Mouse (Mus musculus) cerebellum, adult 8-10 months (tissue): Measurements from ENCODE around the gene Tex52.

Experiments used
- DNase-seq: peaks from one replicate; pipeline ENCODE4 v3.0.0; 2022

The Tex52 gene

DNA sequence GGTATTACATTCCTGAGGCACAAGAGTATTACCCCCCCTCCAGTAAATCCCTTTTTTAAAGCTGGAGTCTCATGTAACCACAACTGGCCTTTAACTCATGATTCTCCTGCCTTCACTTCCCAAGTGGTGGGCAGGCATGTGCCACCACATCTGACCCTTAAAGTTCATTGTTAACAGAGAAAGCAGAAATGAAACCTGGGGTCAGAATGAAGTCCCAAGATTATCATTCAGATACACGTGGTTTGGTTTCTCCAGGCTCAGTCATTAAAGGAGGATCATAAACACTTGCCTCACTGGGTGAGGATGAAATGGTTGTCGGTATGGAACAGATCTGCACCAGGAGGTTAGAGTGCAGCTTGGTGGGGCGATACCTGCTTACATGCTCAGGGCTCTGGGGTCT lies 6.0 kb downstream of the Tex52 start:
- no peak for DNase-seq

DNA sequence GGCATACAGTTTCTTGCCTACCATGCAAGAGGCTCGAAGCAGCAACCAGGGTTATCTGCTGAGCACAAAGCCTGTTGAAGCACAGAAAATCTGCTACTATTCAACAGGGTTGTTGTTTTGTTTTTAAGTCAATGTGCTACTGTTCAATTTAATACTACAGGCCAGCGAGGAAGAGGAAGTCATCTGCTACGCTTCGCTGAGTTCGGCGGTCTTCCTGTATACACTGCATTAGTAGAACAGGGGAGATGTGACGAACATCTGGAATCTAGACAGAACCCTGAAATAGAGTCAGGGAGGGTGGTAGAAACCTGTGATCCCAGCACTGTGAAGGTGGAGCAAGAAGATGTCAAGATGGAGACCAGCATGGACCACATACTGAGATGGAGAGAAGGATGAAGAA lies 8.5 kb downstream of the Tex52 start:
- no peak for DNase-seq

DNA sequence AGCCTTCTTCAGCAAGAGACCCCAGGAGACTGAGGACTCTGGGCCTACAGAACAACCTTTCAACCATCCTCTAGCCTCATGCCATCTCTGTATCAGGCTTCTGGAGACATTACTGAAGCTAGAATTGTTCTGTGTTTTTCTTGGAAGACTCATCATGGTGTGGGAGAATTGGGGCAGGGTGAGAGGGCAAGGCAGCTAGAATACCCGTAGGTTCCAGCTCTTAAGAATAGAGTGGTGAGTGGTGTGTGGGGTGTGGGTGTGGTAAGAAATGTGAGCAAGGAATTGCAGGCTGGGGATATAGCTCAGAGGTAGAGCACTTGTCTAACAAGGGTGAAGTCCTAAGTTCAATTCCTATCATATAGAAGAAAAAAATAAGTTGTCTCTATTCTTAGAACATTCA lies 9.8 kb downstream of the Tex52 start:
- DNase-seq, result no peak

DNA sequence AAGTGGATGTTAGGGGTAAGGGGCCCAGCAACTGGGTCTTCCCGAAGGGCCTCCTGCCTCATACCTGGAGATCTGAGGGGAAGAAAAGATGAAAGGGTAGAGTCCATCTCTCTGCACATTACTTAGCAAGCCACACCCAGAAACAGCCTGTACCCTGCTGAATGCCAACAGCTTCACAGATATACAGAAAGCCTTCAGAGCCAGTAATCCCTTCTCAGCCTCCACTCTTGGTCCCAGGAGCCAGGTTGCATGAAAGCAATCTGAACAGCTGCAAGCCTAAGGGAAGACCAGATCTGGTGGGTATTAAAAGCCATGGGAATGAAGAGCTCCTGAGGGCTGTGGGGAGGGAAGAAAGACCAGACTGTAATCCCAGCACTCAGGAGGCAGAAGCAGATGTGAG lies 13.9 kb downstream of the Tex52 start:
- DNase-seq, result no peak

DNA sequence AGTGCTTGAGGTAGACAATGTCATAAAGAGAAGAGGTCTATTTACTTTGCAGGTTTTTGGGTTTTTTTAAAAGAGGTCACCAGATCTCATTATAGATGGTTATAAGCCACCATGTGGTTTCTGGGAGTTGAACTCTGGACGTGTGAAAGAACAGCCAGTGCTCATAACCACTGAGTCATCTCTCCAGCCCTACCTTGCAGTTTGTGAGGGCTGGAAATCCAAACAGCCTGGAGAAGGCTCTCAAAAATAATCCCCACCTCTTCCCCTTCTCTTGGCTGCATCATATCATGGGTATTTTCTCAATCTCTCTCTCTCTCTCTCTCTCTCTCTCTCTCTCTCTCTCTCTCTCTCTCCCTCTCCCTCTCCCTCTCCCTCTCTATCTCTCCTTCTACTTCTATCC lies 15.4 kb downstream of the Tex52 start:
- DNase-seq, result no peak

DNA sequence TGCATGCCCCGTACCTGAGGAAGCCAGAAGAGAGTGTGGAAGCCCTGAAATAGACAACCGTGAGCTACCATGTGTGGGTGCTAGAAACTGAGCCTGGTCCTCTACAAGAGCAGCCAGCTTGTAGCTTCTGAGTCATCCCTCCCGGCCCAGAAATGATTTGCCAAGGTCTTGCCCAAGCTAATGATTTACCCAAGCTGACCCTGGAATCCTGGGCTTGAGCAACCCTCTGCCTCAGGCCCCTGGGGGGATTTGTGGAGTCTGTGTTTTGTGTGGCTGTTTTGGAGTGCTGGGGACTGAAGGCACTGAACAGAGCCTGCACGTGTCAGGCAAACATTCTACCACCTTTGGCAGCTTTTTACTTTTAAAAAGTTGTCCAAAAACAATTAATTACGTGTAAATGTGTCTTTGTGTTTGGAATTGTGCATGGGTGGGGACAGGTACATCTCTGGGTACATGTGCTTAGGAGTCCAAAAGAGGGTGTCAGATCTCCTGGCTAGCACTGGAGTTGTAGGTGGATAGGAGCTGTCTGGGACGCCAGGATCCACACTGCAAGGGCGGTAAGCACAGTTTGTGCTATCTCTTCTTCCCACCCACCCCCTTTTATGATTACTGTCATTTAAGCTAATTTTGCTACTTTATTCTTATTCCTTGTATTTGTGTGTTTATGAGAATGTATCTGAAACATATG lies 22.5 kb downstream of the Tex52 start:
- DNase-seq, result no peak

DNA sequence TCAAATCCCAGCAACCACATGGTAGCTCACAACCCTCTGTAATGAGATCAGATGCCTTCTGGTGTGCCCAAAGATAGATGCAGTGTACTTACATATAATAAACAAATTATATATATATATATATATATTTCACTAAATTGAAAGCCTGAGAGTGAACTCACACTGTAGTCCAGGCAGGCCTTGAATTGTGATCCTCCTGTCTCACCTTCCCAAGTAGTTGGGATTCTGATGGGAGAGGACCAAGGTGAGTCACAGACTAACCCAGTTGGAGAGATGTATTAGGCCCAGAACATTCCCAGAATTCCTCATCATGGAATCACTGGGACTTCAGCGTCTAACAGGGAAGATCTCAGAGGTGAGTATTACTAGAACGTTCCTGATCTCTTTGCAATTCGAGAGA lies 23.7 kb downstream of the Tex52 start, which contains the start of gene Nrip2:
Gene Nrip2, plus strand, starts transcription at position 301 of the 400 bp plus-strand sequence.
- DNase-seq, result no peak

DNA sequence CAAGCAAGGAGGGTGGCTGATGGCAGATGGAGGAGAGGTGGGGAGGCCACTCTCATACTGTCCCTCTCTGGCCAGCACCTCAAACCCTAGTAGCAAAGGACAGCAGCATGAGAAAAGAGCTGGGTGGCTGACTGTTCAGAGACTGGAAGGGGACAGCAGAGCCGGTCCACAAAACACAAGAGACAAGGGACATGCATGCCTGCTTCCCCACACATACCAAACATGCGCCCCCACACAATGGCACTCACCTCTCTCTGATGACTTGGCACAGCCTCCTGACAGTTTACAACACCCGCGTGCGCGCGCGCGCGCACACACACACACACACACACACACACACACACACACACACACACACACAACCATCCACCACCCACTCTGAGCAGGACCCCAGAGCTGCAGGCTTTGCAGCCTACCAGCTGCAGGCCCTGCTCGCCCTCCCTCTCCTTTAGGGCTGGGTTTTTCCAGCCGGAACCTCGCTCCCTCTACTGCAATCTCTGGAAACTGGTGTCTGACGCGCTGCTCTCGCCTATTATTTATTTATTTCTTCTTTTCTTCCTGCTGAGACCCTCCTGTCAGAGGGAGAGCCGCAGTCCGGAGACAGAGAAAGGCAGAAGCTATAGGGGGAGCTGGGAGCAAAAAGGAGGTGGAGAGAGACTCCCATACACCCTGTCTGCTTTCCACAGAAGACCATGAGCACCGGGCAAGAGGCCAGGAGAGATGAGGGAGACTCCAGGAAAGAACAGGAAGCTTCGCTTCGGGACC lies 24.3 kb downstream of the Tex52 start:
- peak; percentile 68 for DNase-seq

DNA sequence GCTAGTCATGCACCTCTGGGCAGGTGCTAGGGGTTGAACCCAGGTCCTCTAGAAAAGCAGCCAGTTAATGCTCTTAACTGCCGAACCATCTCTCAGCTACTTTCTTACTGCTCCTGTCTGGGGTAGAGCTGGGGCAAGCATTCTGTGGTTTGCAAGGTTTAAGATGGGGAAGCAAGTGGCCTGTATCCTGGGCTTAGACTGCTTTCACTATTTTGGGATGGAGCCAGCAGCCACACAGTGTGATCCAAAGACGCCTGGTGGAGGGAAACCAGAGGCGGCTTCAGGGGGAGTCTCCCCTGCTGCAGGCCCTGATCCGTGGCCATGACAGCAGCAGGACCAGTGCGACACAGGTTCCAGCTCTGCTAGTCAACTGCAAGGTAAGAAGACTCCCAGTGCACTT lies 29.5 kb downstream of the Tex52 start:
- DNase-seq, result no peak

DNA sequence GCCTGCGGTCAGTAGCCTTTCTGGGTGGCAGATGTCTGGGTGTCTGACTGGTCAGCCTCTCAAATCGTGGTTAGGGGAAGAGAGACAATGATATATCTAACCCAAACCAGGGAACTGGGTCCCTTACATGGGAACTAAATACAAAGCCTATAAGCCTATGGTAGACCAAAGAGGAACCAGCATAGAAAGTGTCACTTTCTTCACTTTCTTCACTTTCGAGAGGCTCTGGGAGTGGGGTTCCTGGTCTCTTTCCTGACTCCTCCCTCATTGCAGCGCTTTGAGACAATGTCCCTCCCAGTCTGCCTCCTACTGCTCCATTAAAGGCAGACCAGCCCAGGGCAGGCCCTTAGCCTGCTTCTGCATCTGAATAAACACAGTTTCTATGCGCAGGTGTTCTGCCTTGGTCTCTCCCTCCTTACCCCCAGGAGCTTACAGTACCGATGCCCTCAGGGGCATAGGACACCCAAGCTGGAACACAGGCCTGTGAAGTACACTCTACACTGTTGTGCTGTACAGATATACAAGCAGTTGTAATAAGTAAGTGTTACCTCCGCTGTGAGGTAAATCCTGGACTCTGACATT lies 33.4 kb downstream of the Tex52 start:
- DNase-seq, result no peak

DNA sequence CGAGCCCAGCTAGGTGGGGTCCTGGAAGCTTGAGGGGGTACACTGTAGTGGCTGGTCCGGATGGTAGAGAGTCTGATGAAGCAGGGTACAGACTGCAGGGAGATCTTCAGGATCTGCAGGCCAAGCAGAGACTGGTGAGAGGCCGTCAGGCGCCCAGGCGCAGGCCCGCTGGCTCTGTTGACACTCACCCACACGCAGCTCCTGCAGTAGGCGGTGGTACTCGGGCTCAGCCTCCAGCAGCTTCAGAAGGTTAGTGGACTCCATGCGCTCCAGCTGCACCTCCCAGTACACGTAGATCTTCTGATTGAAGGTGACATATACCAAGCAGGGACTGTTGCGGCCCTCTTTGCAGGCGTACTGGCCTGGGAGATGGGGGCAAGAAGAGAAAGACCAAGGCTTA lies 35.0 kb downstream of the Tex52 start:
- no peak for DNase-seq

DNA sequence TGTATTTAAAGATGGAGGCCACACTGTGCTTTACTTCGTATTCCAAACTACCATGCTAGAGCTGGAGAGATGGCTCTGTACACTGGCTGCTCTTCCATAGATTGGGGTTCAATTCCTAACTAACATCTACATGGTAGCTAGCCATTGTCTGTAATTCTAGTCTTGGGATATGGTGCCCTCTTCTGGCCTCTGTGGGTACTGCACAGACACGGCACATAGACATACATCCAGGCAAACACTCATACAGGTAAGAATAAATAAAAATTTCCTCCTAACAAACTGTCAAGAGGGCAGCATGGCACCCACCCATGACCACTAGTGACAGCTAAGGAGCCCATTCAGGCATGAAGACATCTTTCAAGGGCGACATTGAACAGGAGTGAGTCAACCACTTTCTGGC lies 35.9 kb downstream of the Tex52 start:
- peak; percentile 85 for DNase-seq

DNA sequence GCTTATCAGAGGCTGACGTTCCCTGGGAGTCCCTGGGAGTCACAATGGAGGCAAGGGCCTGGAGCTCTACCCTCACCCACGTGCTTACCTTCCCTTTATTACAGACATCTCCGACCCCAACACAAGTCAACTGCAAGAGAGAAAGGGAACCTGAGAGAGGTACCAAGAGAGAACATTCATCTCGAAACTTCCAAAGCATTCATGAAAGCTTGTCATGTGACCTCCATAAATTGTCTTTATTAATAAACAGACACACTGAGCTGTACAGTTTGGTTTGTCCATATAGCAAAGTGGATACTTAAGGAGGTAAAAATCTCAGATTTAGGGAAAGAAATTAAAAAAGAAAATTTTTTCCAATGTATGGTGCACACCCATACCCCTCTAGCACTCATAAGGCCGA lies 40.9 kb downstream of the Tex52 start:
- DNase-seq, result no peak

DNA sequence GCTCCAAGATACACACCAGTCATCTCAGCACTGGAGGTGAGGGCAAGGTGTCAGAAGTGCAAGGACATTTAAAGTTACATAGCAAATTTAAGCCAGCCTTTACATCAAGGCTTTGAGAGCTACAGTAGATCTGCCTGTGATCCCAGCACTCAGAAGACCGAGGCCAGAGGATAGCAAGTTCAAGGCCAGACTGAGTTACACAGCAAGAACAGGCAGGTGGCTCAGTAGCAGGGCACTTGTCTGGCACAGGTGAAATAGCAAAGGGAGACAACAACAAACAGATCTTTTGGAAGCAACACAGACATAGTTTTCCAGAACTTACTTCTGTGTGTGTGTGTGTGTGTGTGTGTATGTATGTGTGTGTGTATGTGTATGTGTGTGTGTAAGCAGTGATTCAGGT lies 42.8 kb downstream of the Tex52 start:
- DNase-seq, result no peak

DNA sequence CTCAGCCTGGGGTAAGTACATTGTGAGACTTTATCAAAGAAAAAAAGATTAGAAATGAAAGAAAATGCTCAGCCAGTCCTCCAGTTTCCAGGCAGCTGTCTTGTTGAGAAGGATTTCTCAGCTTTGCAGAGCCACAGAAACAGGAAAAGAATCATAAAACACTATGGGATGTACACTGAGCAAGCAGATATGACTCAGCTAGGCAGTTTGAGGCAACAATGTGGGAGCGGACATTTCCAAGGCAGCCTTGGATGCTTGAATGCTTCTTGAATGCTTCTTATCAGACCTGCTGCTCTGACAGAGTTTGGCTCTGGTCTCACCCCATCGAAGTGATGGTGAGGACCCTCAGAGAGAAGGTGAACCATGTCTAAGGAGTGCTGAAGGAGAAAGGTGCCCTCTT lies 45.8 kb downstream of the Tex52 start:
- DNase-seq, result no peak

DNA sequence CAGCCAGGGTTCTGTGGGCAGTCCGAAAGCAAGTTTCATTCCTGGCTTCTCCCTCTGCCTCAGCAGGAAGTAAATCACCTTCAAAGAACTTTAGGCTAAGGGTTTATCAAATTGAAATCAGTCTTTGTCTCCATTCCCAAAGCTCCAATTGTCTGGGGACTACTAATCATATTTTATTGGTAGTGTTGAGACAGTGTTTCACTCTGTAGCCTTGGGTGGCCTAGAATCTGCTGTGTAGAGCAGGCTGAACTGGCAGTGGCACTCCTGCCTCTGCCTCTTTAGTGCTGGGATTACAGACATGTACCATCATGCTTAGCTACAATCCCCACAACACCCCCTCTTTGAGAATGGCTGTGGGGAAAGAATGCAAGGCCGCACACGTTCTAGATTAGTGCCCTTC lies 46.2 kb downstream of the Tex52 start:
- no peak for DNase-seq

DNA sequence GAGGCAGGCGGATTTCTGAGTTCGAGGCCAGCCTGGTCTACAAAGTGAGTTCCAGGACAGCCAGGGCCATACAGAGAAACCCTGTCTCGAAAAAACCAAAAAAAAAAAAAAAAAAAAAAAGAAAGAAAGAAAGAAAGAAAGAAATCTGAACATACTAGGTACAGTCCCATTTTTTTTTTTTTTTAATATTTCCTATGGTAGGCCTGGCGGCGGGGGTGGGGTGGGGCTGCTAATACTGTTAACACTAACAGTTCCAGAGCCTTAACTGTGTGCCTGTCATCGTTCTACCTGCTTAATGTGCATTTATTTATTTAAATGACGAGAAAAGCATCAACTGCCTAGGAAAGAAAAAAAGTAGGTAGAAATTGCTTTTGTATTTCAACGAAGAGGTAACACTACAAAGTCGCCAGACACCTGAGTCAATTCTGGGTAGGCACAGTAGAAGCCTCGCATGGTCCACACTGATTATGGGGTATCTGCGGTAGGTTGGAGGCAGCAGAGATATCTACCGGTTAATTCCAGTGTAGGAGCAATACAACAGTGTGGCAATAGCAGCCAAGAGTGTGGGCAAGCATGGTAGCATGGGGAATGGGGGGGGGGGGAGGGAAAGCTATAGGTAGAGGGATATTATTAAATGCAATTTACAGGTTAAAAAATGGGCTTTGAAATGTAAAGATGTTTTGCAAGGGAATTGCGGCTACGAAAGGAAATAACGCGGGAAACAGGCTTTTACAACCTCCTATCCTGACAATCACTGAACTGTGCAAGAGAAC lies 48.4 kb downstream of the Tex52 start:
- peak; percentile 34 for DNase-seq

DNA sequence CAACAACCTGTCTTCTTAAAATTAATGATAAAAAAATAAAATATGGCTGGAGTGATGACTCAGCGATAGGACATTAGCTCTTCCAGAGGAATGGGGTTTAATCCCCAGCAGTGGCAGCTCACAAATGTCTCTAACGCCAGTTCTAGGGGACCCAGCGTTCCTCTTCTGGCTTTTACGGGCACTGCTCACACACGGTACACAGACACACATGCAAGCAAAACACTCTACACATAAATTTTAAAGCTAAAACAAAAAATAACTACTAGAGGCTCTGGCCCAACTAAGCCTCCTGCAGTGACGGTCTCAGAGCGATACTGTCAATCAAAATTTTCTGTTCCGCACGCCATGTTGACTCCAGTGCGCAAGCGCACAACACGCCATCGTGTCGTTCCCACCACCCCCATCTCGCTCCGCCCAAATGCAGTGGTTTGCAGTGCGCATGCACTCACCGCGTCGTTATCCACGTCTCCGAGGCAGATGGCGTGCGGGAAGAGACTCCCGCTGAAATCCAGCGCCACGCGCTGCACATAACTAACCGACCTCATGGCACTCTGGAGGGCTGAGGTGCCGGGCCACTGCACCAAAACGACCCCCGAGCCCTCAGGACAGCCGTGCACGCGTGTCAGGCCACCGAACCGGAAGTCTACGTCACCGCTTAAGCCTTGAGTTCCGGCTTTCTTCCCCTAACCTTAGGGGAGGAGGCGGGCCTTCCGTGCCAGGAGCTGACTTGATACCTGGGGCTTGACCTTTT lies 49.2 kb downstream of the Tex52 start, which contains the start of gene Itfg2:
Gene Itfg2, minus strand, starts transcription at position 663 of the 751 bp plus-strand sequence.
- peak; percentile 98 for DNase-seq

DNA sequence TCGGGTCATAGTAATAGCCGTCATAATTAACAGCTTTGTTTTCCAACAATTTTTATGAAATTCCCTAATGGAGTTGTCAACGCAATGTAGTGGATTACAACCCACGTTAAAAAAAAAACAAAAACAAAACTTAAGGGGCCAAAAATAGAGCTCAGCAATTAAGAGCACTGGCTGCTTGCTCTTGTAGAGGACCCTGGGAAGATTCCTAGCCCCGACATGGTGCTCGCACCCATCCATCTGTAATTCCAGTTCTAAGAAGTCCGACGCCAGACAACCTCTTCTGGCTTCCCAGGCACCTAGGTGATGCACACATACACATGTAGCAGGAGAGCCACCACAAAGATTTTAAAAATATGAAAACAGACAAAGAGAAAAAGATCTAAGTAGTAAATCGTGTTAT lies 49.8 kb downstream of the Tex52 start:
- DNase-seq, result no peak

DNA sequence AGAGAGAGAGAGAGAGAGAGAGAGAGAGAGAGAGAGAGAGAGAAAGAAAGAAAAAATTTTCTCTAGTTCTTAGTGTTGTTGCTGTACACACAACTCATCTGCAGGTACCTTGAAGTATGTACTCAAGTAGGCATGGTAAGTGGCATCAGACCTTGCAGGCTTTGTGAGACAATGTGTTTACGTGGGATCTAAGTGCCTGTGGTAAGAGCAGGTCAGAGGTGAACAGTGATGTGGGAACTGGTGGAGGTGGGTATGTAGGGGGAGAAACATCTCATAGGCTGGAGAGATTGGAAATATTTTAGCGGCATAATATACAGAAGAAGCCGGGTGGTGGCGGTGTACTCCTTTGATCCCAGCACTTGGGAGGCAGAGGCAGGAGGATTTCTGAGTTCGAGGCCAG lies 52.3 kb downstream of the Tex52 start:
- no peak for DNase-seq

DNA sequence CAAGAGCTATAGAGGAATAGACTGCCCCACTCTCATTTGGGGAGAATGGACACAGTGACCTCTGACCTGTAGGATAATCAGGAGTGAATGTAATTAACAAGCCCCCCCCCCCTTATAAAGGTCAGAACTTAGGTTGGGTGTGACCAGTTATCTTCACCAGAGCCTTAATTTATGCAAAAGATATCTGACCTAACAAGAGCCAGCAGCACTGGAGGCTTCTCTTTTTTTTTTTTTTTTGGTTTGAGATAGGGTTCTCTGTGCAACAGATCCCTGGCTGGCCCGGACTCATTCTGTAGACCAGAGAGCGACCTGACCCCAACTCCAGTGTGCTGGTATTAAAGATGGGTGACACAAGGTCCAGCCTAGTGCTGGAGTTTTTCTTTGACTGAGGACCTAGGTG lies 54.0 kb downstream of the Tex52 start:
- DNase-seq, result no peak

DNA sequence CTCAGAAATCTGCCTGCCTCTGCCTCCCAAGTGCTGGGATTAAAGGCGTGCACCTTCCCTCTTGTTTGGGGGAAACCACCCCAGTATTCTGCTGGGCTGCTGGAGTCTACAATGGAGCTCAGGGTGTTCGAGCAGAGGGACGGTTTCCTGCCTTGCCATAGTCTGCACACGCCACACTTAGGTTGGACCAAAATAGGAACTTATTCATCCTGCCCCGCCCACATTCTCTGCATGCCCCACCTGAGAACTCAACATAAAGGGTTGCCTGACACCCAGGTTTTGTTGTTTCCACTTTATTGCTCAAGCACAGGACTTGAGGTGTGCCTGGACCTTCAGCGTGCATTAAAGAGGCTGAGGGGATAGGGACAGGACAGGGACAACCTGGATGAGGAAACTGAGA lies 54.6 kb downstream of the Tex52 start:
- no peak for DNase-seq
